Mouse (Mus musculus) thymus, adult 2 months (tissue): ENCODE measurements around the gene Eps8. TPM values are rescaled to one million over a fixed set of nuclear protein-coding genes. Genes with fewer than 3 reads are reported as not detected.
"Not testable (repeated sequence)": the region's sequence is repeated elsewhere in the genome, so short reads cannot be mapped to it uniquely, and the experiment has no call there.

Experiments
- DNase-seq: peaks from one replicate; pipeline ENCODE4 v3.0.0; 2021
- H3K27ac ChIP-seq: fragments of 200-500 bp; 2 replicates; pipeline ENCODE4 v1.5.1; 2012; ENCODE audit warnings: low read length, control low read depth; ENCODE audit not compliant: control insufficient read depth, insufficient read depth
- H3K27me3 ChIP-seq: fragments of 200-500 bp; 2 replicates; pipeline ENCODE4 v1.6.1; 2012; ENCODE audit warnings: mild to moderate bottlenecking, low read length, moderate library complexity, mixed read lengths; ENCODE audit not compliant: control insufficient read depth, insufficient read depth
- H3K36me3 ChIP-seq: fragments of 200-500 bp; 2 replicates; pipeline ENCODE4 v1.6.1; 2012; ENCODE audit warnings: mild to moderate bottlenecking, low read length, moderate library complexity; ENCODE audit not compliant: control insufficient read depth, insufficient read depth
- H3K4me1 ChIP-seq: fragments of 200-500 bp; replicated peaks from 2 replicates; pipeline ENCODE4 v1.6.1; 2012; ENCODE audit warnings: low read length; ENCODE audit not compliant: control insufficient read depth, insufficient read depth
- H3K4me3 ChIP-seq: fragments of 200-500 bp; 2 replicates; pipeline ENCODE4 v1.5.1; 2012; ENCODE audit warnings: mild to moderate bottlenecking, low read length, control low read depth, moderate library complexity; ENCODE audit not compliant: control insufficient read depth, insufficient read depth
- CTCF ChIP-seq: fragments of 200-500 bp; IDR thresholded peaks from 2 replicates; pipeline ENCODE4 v1.5.1; 2012; ENCODE audit warnings: mild to moderate bottlenecking, control low read depth, low read length, moderate library complexity, borderline replicate concordance; ENCODE audit not compliant: control insufficient read depth, poor library complexity, insufficient read depth; ENCODE audit errors: extremely low read depth
- POLR2A ChIP-seq: fragments of 200-500 bp; IDR thresholded peaks from 2 replicates; pipeline ENCODE4 v1.6.1; 2012; ENCODE audit warnings: mild to moderate bottlenecking, low read length, control low read depth, moderate library complexity; ENCODE audit not compliant: control insufficient read depth, poor library complexity, insufficient read depth; ENCODE audit errors: extremely low read depth
- WGBS: fragments of 180-500 bp; shearing (Covaris S2); methylation state at CpG from one replicate; pipeline ENCODE4 v1.1.7; 2018; 5-methylcytosine and 5-hydroxymethylcytosine counted together
- polyA plus RNA-seq: library from polyadenylated mRNA; depleted of rRNA; stranded (reverse); fragments of >200 nt; gene quantifications from 2 replicates; pipeline ENCODE4 v1.2.3, GENCODE M21; 2012

Eps8 gene
- polyA plus RNA-seq, 1 experiment: 2.5 TPM

DNA sequence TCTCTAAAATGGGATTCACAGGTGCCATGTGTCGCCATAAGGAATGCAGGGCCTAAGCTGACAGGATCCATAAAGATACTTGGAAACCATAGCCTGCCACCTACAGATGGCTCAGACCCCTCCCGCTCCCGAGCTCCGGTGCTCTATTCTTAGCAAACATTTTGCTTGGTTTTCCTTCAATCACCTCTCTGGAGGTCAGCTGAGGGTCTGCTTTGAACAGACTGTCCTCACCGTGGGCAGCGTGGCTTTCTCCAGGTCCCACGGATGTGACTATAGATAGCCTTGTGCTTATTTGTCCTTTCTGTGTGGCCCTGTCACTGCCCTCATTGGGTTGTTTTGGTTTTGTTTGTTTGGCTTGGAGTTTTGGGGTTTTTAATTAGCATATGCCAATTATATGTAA, 196.5 kb downstream of the Eps8 start:
- H3K4me3 ChIP-seq: no peak overlapping the region
- H3K27ac ChIP-seq: no peak overlapping the region
- no peak for DNase-seq
- 92% methylated on average over 7 of the region's 7 CpGs for WGBS
- no peaks in the 10 kb centered on the region for H3K36me3 ChIP-seq
- no peaks in the 10 kb centered on the region for H3K27me3 ChIP-seq
- H3K4me1 ChIP-seq: no peaks in the 10 kb centered on the region
- TF ChIP-seq CTCF: no peak
- TF ChIP-seq POLR2A: no peak

DNA sequence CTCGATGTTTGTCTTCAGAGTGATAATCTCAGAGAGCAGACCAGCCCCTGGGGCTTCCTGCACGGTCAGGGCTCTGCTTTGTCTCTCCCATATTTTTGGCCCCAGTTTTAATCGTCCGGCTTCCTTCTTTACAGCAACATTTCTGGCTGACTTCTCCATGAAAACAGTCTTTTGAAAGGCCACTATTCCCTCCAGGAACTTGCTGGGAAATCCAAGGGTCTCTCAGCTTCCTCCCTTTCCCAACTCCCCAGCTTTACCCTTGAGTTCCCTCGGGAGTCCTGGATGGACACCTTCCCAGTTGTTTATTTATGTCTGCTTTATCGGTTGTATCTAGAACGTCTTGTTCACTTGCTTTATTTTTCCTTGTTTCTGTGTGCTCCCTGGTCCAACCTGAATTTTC, 197.5 kb downstream of the Eps8 start:
- H3K4me1 ChIP-seq: no peaks in the 10 kb centered on the region
- H3K4me3 ChIP-seq: no peak overlapping the region
- no peaks in the 10 kb centered on the region for H3K27me3 ChIP-seq
- no peaks in the 10 kb centered on the region for H3K36me3 ChIP-seq
- WGBS: 73% methylated on average over 7 of the region's 7 CpGs
- no peak for TF ChIP-seq POLR2A
- no peak for TF ChIP-seq CTCF
- no peak overlapping the region for H3K27ac ChIP-seq
- no peak for DNase-seq

DNA sequence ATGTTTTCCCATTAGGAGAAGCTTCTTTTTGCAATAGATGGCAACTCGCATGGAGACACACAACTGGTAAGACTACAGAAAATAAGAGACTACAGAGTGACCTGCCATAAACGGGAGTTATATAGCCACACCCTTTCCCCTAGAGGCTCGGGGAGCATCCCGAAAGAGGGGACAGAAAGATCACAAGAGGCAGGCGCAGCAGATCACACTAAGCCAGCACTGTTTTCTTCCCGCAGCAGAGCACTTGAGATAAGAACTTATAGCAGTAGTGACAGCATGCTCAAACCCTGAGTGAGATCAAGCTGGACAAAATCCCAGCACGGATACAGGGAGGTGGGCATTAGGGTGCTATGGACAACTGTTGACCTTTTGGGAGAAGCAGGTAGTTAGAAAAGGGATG, 198.6 kb downstream of the Eps8 start:
- no peaks in the 10 kb centered on the region for H3K36me3 ChIP-seq
- DNase-seq: no peak
- H3K4me3 ChIP-seq: no peak overlapping the region
- no peaks in the 10 kb centered on the region for H3K4me1 ChIP-seq
- no peak for TF ChIP-seq POLR2A
- TF ChIP-seq CTCF: no peak
- no peak overlapping the region for H3K27ac ChIP-seq
- WGBS: 82% methylated on average over 7 of the region's 7 CpGs
- no peaks in the 10 kb centered on the region for H3K27me3 ChIP-seq

DNA sequence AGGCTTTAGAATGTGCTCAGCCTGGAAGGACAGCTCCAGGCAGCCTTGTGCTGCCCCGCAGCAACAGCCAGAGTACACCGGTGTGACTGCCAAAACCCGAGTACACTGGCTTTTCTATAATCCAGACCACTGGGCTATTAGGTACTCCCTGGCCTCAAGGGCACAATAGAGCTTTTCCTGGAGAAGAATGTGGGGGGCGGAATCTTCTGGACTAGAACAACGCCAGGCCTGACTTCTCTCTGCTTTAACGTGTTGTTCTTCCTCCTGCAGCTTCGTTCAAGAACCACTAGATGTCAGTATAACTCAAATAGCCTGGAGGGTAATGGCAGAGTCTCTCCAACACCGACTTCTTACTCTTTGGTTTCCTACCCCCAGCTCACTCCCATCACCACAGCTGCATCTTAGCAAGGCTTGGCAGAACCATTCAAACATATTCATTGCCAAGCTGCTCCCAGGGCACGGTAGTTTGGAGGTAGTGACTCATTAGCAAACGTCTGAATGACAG, 199.1 kb downstream of the Eps8 start:
- no peak overlapping the region for H3K27ac ChIP-seq

DNA sequence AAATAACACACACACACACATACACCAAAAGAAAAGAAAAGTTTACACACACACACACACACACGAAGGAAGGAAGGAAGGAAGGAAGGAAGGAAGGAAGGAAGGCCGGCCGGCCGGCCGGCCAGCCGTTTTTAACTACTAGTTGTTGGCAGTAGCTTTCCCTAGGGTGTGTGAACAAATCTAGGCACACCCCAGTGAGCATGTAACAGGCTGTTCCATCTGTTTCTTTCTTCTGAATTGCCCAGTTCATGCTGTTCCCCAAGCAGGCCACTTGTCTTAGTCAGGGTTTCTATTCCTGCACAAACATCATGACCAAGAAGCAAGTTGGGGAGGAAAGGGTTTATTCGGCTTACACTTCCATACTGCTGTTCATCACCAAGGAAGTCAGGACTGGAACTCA, 208.6 kb downstream of the Eps8 start:
- not testable (repeated sequence) for H3K4me1 ChIP-seq, DNase-seq, H3K27ac ChIP-seq, H3K27me3 ChIP-seq, H3K4me3 ChIP-seq, H3K36me3 ChIP-seq
- 74% methylated on average over 7 of the region's 7 CpGs for WGBS

More for the DNA sequence above, 199.1 kb downstream of the Eps8 start:
- 30% methylated on average over 10 of the region's 10 CpGs for WGBS
- no peaks in the 10 kb centered on the region for H3K27me3 ChIP-seq
- peak; percentile 11 for DNase-seq
- H3K36me3 ChIP-seq: no peaks in the 10 kb centered on the region
- TF ChIP-seq POLR2A: no peak
- TF ChIP-seq CTCF: no peak
- no peak overlapping the region for H3K4me3 ChIP-seq
- H3K4me1 ChIP-seq: no peaks in the 10 kb centered on the region

DNA sequence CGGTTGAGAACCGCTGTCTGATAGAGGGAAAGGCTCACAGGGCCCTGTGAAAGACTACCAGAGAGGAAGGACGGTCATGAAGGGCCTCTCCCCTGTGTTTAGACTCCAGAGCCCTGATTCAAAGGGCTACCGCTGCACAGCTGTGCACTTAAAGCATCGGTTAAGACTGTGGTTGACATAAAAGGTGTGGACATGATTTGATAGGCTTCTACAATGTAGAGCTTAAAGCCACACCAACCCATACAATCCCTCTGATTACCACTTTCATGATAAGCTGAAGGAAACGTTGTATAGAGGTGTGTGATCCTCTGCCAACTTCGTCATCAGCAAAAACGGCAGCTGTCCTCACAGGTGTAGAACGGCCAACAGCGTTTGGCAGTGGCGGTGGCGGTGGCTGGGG, 211.6 kb downstream of the Eps8 start:
- Histone ChIP-seq H3K4me3 (no peak overlapping the region), H3K36me3 (no peaks in the 10 kb centered on the region), H3K27ac (no peak overlapping the region), H3K27me3 (no peaks in the 10 kb centered on the region), H3K4me1 (no peaks in the 10 kb centered on the region)
- WGBS: 49% methylated on average over 12 of the region's 12 CpGs
- TF ChIP-seq CTCF (no peak), POLR2A (no peak)
- DNase-seq: no peak
